Mouse (Mus musculus): Measurements from ENCODE around the gene Fen1. TPM values are rescaled to one million over a fixed set of nuclear protein-coding genes. Genes with fewer than 3 reads are reported as not detected.

Fen1 gene
- polyA plus RNA-seq, 1 experiment from 2014 or later: 54.9 TPM

DNA sequence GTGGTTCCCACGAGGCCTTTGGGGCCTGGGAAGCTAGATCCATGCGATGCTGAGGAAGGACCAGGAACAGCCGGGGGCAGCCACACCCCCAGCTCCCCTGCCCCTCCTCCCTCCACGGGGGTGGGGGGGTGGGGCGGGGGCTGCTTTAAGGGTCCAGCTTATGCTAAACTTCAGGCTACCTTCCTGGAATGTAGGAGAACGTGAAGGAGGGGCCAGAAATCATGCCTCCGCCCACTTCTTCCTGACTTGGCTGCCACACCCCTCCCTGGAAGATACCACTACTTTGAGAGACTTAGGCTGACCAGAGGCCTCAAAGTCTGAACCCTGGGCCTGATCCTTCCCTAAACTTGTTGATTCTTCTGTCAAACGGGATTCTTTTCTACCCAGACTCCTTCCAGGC, 18.7 kb upstream of the Fen1 start:
- Histone ChIP-seq H3K9ac (ENCODE audit: low read length) (no peak overlapping the region), H3K27ac (ENCODE audit: low read length) (no peak overlapping the region), H3K27me3 (ENCODE audit: control insufficient read depth, insufficient read depth, low read length) (no peaks in the 10 kb centered on the region), H3K4me1 (ENCODE audit: control insufficient read depth, insufficient read depth, low read length) (peaks cover 10% of the 10 kb centered on the region), H3K9me3 (replicated peaks; ENCODE audit: control insufficient read depth, low read length) (no peaks in the 10 kb centered on the region), H3K36me3 (ENCODE audit: control insufficient read depth, insufficient read depth) (no peaks in the 10 kb centered on the region), H3K4me3 (ENCODE audit: low read length) (no peak overlapping the region), H3K4me2 (ENCODE audit: low read depth, low read length) (no peak overlapping the region)
- no peak for ATAC-seq (replicated peaks; ENCODE audit: extremely low read depth, insufficient read depth, low FRiP score)
- 38% methylated on average over 8 of the region's 8 CpGs for WGBS

DNA sequence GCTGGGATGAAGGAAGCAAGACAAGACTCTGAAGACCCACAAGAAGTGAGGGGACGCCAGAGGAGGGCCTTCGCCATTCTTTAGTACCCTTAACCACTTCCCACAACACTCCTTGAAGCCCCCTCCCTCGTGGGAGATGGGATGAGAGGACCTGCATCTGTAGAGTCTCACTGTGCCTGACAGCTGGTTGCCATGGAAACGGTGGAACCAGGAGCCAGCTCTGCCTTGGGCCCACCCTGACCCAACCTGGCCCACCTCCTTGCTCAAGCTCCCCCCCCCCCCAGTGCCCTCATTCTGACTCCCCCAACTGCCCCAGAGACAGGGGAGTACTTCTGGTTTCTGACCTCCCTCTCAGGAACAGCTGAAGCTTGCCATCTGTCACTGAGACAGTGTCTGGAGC, 17.6 kb upstream of the Fen1 start:
- Histone ChIP-seq H3K36me3 (ENCODE audit: control insufficient read depth, insufficient read depth) (no peaks in the 10 kb centered on the region), H3K4me3 (ENCODE audit: low read length) (no peak overlapping the region), H3K27me3 (ENCODE audit: control insufficient read depth, insufficient read depth, low read length) (no peaks in the 10 kb centered on the region), H3K9ac (ENCODE audit: low read length) (no peak overlapping the region), H3K27ac (ENCODE audit: low read length) (no peak overlapping the region), H3K4me2 (ENCODE audit: low read depth, low read length) (no peak overlapping the region), H3K9me3 (replicated peaks; ENCODE audit: control insufficient read depth, low read length) (no peaks in the 10 kb centered on the region), H3K4me1 (ENCODE audit: control insufficient read depth, insufficient read depth, low read length) (peaks cover 10% of the 10 kb centered on the region)
- 29% methylated on average over 4 of the region's 4 CpGs for WGBS
- no peak for ATAC-seq (replicated peaks; ENCODE audit: extremely low read depth, insufficient read depth, low FRiP score)

DNA sequence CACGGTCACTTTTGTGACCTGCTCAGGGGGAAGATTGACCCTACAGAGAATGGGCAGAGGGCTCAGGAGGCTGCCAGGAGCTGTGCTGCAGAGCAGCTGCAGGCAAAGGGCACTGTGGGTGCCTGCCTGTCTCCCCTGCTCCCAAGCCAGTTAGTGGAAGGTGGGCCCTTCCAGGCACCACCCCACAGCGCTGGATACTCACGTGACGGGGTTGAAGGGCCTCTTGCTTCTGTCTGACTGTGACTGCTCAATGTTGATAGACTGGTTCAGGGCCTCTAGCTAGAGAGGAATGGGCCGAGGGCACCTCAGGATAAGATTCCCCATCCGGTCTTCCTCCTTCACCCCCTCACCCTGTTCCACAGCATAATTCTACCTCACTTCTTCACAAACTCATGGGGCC, 15.6 kb upstream of the Fen1 start:
- H3K27ac ChIP-seq (ENCODE audit: low read length): no peak overlapping the region
- H3K9ac ChIP-seq (ENCODE audit: low read length): no peak overlapping the region
- H3K4me2 ChIP-seq (ENCODE audit: low read depth, low read length): no peak overlapping the region
- no peaks in the 10 kb centered on the region for H3K9me3 ChIP-seq (replicated peaks; ENCODE audit: control insufficient read depth, low read length)
- H3K36me3 ChIP-seq (ENCODE audit: control insufficient read depth, insufficient read depth): no peaks in the 10 kb centered on the region
- H3K4me3 ChIP-seq (ENCODE audit: low read length): no peak overlapping the region
- no peak for ATAC-seq (replicated peaks; ENCODE audit: extremely low read depth, insufficient read depth, low FRiP score)
- no peaks in the 10 kb centered on the region for H3K27me3 ChIP-seq (ENCODE audit: control insufficient read depth, insufficient read depth, low read length)
- no peaks in the 10 kb centered on the region for H3K4me1 ChIP-seq (ENCODE audit: control insufficient read depth, insufficient read depth, low read length)
- WGBS: 43% methylated on average over 6 of the region's 6 CpGs

DNA sequence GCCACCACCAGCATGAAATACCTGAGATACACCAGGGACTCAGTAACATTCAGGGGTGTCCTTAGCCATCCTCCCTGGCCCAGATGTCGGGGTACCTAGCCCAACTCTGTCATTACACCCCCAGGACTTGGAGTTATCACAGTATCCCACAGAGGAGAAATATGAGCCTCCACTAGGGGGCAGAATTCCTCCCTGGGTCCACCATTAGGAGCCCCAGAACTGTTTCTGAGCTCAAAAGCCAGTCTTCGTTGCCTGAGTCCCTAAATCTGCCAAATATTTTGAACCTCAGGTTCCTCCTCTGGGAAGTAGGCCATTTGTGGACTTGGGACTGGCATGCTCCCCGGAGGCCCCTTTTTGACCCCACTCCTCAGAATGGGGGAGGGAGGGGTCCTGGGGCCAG, 15.1 kb upstream of the Fen1 start:
- no peaks in the 10 kb centered on the region for H3K36me3 ChIP-seq (ENCODE audit: control insufficient read depth, insufficient read depth)
- WGBS: 50% methylated on average over 3 of the region's 3 CpGs
- H3K4me2 ChIP-seq (ENCODE audit: low read depth, low read length): no peak overlapping the region
- H3K27ac ChIP-seq (ENCODE audit: low read length): no peak overlapping the region
- no peaks in the 10 kb centered on the region for H3K9me3 ChIP-seq (replicated peaks; ENCODE audit: control insufficient read depth, low read length)
- no peak for ATAC-seq (replicated peaks; ENCODE audit: extremely low read depth, insufficient read depth, low FRiP score)
- no peaks in the 10 kb centered on the region for H3K4me1 ChIP-seq (ENCODE audit: control insufficient read depth, insufficient read depth, low read length)
- H3K9ac ChIP-seq (ENCODE audit: low read length): no peak overlapping the region
- H3K27me3 ChIP-seq (ENCODE audit: control insufficient read depth, insufficient read depth, low read length): no peaks in the 10 kb centered on the region
- no peak overlapping the region for H3K4me3 ChIP-seq (ENCODE audit: low read length)

DNA sequence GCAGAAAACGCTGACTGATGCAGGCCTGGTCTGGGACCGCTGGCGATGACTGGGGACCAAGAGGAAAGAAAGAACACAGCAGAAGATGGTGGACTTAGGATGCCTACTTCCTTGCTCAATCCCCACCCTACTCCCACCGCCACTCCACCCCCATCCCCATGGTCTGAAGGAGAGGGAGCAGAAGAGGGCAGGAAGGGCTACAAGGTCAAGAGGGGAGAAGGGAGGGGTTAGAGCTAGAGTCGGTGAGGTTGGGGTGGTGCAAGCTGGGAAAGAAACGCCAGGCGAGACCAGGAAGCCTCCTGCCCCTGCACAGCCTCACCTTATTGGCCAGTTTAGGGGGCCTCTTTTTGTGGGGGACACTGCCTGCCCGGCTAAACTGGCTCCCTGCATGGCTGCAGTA, 12.1 kb upstream of the Fen1 start:
- H3K36me3 ChIP-seq (ENCODE audit: control insufficient read depth, insufficient read depth): peaks cover 5% of the 10 kb centered on the region; the same call in 1 of the 2 replicates
- ATAC-seq (replicated peaks; ENCODE audit: extremely low read depth, insufficient read depth, low FRiP score): no peak
- 70% methylated on average over 8 of the region's 8 CpGs for WGBS
- H3K4me2 ChIP-seq (ENCODE audit: low read depth, low read length): no peak overlapping the region
- H3K9ac ChIP-seq (ENCODE audit: low read length): no peak overlapping the region
- no peaks in the 10 kb centered on the region for H3K9me3 ChIP-seq (replicated peaks; ENCODE audit: control insufficient read depth, low read length)
- no peak overlapping the region for H3K4me3 ChIP-seq (ENCODE audit: low read length)
- H3K27me3 ChIP-seq (ENCODE audit: control insufficient read depth, insufficient read depth, low read length): no peaks in the 10 kb centered on the region
- H3K4me1 ChIP-seq (ENCODE audit: control insufficient read depth, insufficient read depth, low read length): no peaks in the 10 kb centered on the region
- H3K27ac ChIP-seq (ENCODE audit: low read length): no peak overlapping the region

DNA sequence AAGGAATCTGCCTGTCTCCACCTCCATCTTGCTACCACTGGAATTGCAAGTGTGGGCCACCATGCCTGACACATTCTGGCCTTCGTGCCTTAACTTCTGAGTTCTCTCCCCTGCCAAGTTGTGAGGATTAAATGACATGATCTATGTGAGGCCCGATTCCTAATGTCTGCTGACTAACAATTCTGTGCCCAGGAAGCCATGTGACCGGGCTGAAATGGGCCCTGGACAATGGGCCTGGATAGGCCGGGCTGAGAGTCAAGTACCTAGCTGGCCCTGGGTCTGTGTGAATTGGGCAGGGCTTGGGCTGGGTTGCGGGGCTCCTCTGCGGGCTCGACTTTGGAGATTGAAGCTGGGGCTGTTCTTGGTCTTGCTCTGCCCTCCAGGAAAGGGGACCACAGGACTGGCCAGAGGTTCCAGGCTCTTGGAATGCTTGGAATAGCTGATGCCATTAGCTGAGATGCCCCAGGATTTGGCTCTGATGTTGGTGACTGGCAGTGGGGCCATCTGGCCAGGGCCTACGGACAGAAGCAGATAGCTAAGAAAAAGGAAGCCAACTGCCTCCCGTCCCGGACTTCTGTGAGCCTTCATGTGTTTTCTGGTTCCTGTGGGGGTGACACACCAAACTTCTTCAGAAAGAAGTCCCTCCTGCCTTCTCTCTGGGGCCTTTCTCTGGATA, 10.0 kb upstream of the Fen1 start:
- H3K36me3 ChIP-seq (ENCODE audit: control insufficient read depth, insufficient read depth): peaks cover 12% of the 10 kb centered on the region
- no peak for ATAC-seq (replicated peaks; ENCODE audit: extremely low read depth, insufficient read depth, low FRiP score)

DNA sequence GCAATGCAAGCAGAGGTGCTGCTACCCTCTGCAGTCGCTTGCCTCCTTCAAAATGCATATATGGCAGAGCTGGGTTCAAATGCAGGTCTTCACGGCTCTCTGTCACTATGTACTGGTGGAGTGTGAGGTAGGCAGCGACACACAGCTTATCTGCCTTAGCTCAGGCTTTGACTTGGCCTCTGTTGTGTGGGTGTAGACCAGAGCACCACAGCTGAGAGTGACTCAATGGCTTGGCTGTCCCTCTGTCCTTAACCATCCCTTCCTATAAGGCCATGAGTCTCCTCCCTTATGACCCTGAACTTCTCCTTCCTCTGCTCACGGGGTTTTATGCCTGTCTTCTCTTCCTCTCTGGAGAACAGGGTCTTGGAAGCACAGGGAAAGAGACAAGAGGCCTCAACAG, 6.9 kb upstream of the Fen1 start:
- no peak overlapping the region for H3K27ac ChIP-seq (ENCODE audit: low read length)
- H3K4me1 ChIP-seq (ENCODE audit: control insufficient read depth, insufficient read depth, low read length): no peaks in the 10 kb centered on the region
- no peaks in the 10 kb centered on the region for H3K9me3 ChIP-seq (replicated peaks; ENCODE audit: control insufficient read depth, low read length)
- no peak overlapping the region for H3K4me2 ChIP-seq (ENCODE audit: low read depth, low read length)
- no peak for ATAC-seq (replicated peaks; ENCODE audit: extremely low read depth, insufficient read depth, low FRiP score)
- H3K4me3 ChIP-seq (ENCODE audit: low read length): no peak overlapping the region
- 77% methylated on average over 4 of the region's 4 CpGs for WGBS
- H3K36me3 ChIP-seq (ENCODE audit: control insufficient read depth, insufficient read depth): peaks cover 14% of the 10 kb centered on the region
- H3K27me3 ChIP-seq (ENCODE audit: control insufficient read depth, insufficient read depth, low read length): no peaks in the 10 kb centered on the region
- H3K9ac ChIP-seq (ENCODE audit: low read length): no peak overlapping the region

More for the DNA sequence above, 10.0 kb upstream of the Fen1 start:
- H3K9ac ChIP-seq (ENCODE audit: low read length): no peak overlapping the region
- no peak overlapping the region for H3K27ac ChIP-seq (ENCODE audit: low read length)
- H3K4me3 ChIP-seq (ENCODE audit: low read length): no peak overlapping the region
- H3K4me1 ChIP-seq (ENCODE audit: control insufficient read depth, insufficient read depth, low read length): no peaks in the 10 kb centered on the region
- H3K9me3 ChIP-seq (replicated peaks; ENCODE audit: control insufficient read depth, low read length): no peaks in the 10 kb centered on the region
- WGBS: 84% methylated on average over 10 of the region's 10 CpGs
- no peak overlapping the region for H3K4me2 ChIP-seq (ENCODE audit: low read depth, low read length)
- H3K27me3 ChIP-seq (ENCODE audit: control insufficient read depth, insufficient read depth, low read length): no peaks in the 10 kb centered on the region

DNA sequence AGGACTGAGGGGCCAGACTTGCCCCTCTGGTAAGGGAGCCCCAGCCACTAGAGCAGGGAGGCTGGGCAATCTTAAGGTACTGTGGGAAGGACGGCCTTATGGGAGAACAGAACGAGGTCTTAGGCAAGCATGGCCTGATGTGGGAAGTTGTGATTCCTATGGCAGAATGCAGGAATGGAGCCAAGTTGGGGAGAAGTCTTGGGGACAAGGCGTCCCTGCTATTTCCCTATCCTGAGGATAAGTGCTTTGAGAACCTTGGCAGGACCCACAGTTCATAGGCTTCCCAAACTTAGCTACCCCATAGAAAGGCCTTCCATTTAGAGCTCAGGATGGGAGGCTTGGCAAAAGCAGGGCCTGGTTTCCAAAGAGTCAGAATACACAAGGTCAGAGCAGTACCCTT, 4.9 kb upstream of the Fen1 start:
- Histone ChIP-seq H3K9ac (ENCODE audit: low read length) (no peak overlapping the region), H3K4me2 (ENCODE audit: low read depth, low read length) (no peak overlapping the region), H3K9me3 (replicated peaks; ENCODE audit: control insufficient read depth, low read length) (no peaks in the 10 kb centered on the region), H3K4me1 (ENCODE audit: control insufficient read depth, insufficient read depth, low read length) (peaks cover 6% of the 10 kb centered on the region), H3K36me3 (ENCODE audit: control insufficient read depth, insufficient read depth) (peaks cover 14% of the 10 kb centered on the region), H3K27me3 (ENCODE audit: control insufficient read depth, insufficient read depth, low read length) (no peaks in the 10 kb centered on the region), H3K4me3 (ENCODE audit: low read length) (no peak overlapping the region), H3K27ac (ENCODE audit: low read length) (no peak overlapping the region)
- ATAC-seq (replicated peaks; ENCODE audit: extremely low read depth, insufficient read depth, low FRiP score): no peak
- 69% methylated on average over 3 of the region's 3 CpGs for WGBS

DNA sequence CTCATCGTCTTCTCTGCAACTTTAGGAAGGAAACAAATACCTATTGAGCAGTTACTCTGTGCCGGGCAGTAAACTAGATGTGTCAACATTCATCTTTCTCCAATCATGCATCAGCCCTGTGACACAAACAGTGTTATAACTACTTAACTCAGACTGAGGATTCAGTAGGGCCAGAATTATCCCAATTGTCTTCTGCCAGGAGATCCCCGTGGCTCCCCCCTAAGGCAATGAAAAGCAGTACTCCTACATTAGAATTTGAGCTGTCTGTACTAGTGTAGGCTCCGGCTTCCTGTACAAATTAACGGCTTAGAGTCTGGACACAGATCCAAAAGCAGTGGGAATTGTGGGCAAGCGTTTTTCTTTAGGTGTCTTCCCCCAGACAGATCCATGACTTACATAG, 1.1 kb upstream of the Fen1 start:
- no peak overlapping the region; the same call in 1 of the 2 replicates for H3K9ac ChIP-seq (ENCODE audit: low read length)
- peak overlapping the region; percentile 69 for H3K4me3 ChIP-seq (ENCODE audit: low read length)
- no peak overlapping the region for H3K27ac ChIP-seq (ENCODE audit: low read length)

More for the DNA sequence above, 1.1 kb upstream of the Fen1 start:
- Histone ChIP-seq H3K4me2 (ENCODE audit: low read depth, low read length) (peak overlapping the region; percentile 73), H3K4me1 (ENCODE audit: control insufficient read depth, insufficient read depth, low read length) (peaks cover 15% of the 10 kb centered on the region), H3K36me3 (ENCODE audit: control insufficient read depth, insufficient read depth) (peaks cover 19% of the 10 kb centered on the region), H3K27me3 (ENCODE audit: control insufficient read depth, insufficient read depth, low read length) (no peaks in the 10 kb centered on the region), H3K9me3 (replicated peaks; ENCODE audit: control insufficient read depth, low read length) (no peaks in the 10 kb centered on the region)
- WGBS: 65% methylated on average over 6 of the region's 6 CpGs
- ATAC-seq (replicated peaks; ENCODE audit: extremely low read depth, insufficient read depth, low FRiP score): no peak

All from heart, embryonic 16.5 days (tissue).